Mouse (Mus musculus) thymus, postnatal 10 days (tissue): ENCODE results near the gene Rpl18.
A peak's percentile ranks its signal among the peaks of the same experiment; 100 is the strongest.

Experiments used
- DNase-seq, 2 experiments: peaks; one replicate each; pipeline ENCODE4 v3.0.0; 2021; ENCODE audit warnings: low spot score in 2 of 2

The Rpl18 gene

GRCm38 (mm10) chr7:45700301-45701015, 14.8 kb upstream of the Rpl18 start:
- DNase-seq = peak; percentile 56 to 66

- DNase-seq = no peak
These were observed 14.2 kb upstream of the Rpl18 start for GRCm38 (mm10) chr7:45701072-45701471.

- DNase-seq = no peak
These were observed 13.7 kb upstream of the Rpl18 start for GRCm38 (mm10) chr7:45701607-45702006.

- DNase-seq = no peak
These were observed 12.9 kb upstream of the Rpl18 start for GRCm38 (mm10) chr7:45702316-45702715.

GRCm38 (mm10) chr7:45702809-45703520, 12.3 kb upstream of the Rpl18 start:
- no peak for DNase-seq

GRCm38 (mm10) chr7:45703521-45704033, 11.7 kb upstream of the Rpl18 start:
- peak in 1 of 2 experiments; percentile 33 for DNase-seq

GRCm38 (mm10) chr7:45704046-45704559, 11.2 kb upstream of the Rpl18 start:
- DNase-seq = peak; percentile 52 to 57

- DNase-seq = peak; percentile 96 to 100
These were observed 10.4 kb upstream of the Rpl18 start, which contains the start of gene Dbp for GRCm38 (mm10) chr7:45704730-45705442. TSS of gene Dbp (plus strand) at chr7:45705088.

GRCm38 (mm10) chr7:45705443-45705864, 9.8 kb upstream of the Rpl18 start:
- DNase-seq = peak; percentile 53

- DNase-seq = peak in 1 of 2 experiments; percentile 59
These were observed 9.4 kb upstream of the Rpl18 start for GRCm38 (mm10) chr7:45705873-45706281.

- peak; percentile 88 to 93 for DNase-seq
These were observed 8.5 kb upstream of the Rpl18 start for GRCm38 (mm10) chr7:45706721-45707241.

- DNase-seq = peak; percentile 81 to 86
These were observed 7.8 kb upstream of the Rpl18 start for GRCm38 (mm10) chr7:45707375-45707967.

GRCm38 (mm10) chr7:45708221-45708761, 7.0 kb upstream of the Rpl18 start:
- DNase-seq = no peak

- no peak for DNase-seq
These were observed 6.2 kb upstream of the Rpl18 start for GRCm38 (mm10) chr7:45709036-45709435.

GRCm38 (mm10) chr7:45709677-45710355, 5.4 kb upstream of the Rpl18 start:
- DNase-seq = no peak

GRCm38 (mm10) chr7:45710477-45711191, 4.6 kb upstream of the Rpl18 start:
- no peak for DNase-seq

GRCm38 (mm10) chr7:45711316-45712021, 3.8 kb upstream of the Rpl18 start:
- DNase-seq = no peak

- no peak for DNase-seq
These were observed 3.1 kb upstream of the Rpl18 start for GRCm38 (mm10) chr7:45712022-45712757.
